Mouse (Mus musculus): ENCODE results near the gene Cwh43.

Gene Cwh43

GRCm38 (mm10) chr5:73405981-73406722 lies at the start of gene Cwh43:
TSS of gene Cwh43 (plus strand) at chr5:73406075.
- DNase-seq: no peak

- no peak for DNase-seq
Observed at GRCm38 (mm10) chr5:73359134-73359751, 46.6 kb upstream of the Cwh43 start.

- no peak for DNase-seq
Observed at GRCm38 (mm10) chr5:73359752-73360141, 46.1 kb upstream of the Cwh43 start.

- no peak for DNase-seq
Observed at GRCm38 (mm10) chr5:73360240-73360639, 45.6 kb upstream of the Cwh43 start.

GRCm38 (mm10) chr5:73362338-73362737 lies 43.5 kb upstream of the Cwh43 start:
- no peak for DNase-seq

GRCm38 (mm10) chr5:73362791-73363190 lies 43.1 kb upstream of the Cwh43 start:
- no peak for DNase-seq

- DNase-seq: no peak
Observed at GRCm38 (mm10) chr5:73364107-73364864, 41.6 kb upstream of the Cwh43 start.

GRCm38 (mm10) chr5:73367906-73368305 lies 38.0 kb upstream of the Cwh43 start:
- no peak for DNase-seq

GRCm38 (mm10) chr5:73368845-73369447 lies 36.9 kb upstream of the Cwh43 start:
- DNase-seq: no peak

GRCm38 (mm10) chr5:73369731-73370130 lies 36.1 kb upstream of the Cwh43 start:
- no peak for DNase-seq

- DNase-seq: no peak
Observed at GRCm38 (mm10) chr5:73372601-73373000, 33.3 kb upstream of the Cwh43 start.

- no peak for DNase-seq
Observed at GRCm38 (mm10) chr5:73373184-73373583, 32.7 kb upstream of the Cwh43 start.

- DNase-seq: no peak
Observed at GRCm38 (mm10) chr5:73376041-73376440, 29.8 kb upstream of the Cwh43 start.

GRCm38 (mm10) chr5:73376491-73376890 lies 29.4 kb upstream of the Cwh43 start:
- no peak for DNase-seq

GRCm38 (mm10) chr5:73379908-73380307 lies 26.0 kb upstream of the Cwh43 start:
- peak; percentile 90 for DNase-seq

- no peak for DNase-seq
Observed at GRCm38 (mm10) chr5:73380829-73381228, 25.0 kb upstream of the Cwh43 start.

- DNase-seq: no peak
Observed at GRCm38 (mm10) chr5:73381510-73381909, 24.4 kb upstream of the Cwh43 start.

- no peak for DNase-seq
Observed at GRCm38 (mm10) chr5:73381976-73382540, 23.8 kb upstream of the Cwh43 start.

- peak; percentile 78 for DNase-seq
Observed at GRCm38 (mm10) chr5:73382737-73383646, 22.9 kb upstream of the Cwh43 start.

- DNase-seq: no peak
Observed at GRCm38 (mm10) chr5:73383647-73383970, 22.3 kb upstream of the Cwh43 start.

- DNase-seq: no peak
Observed at GRCm38 (mm10) chr5:73393041-73393440, 12.8 kb upstream of the Cwh43 start.
